Mouse (Mus musculus) lung, adult 2 months (tissue): ENCODE measurements at regions not wholly inside any gene's neighbourhood (a gene's known extent, or its start where the extent isn't known, plus 50 kb on each side); places are given as distances from the start of the nearest gene placed in this dataset.

ENCODE experiments used
- DNase-seq: peaks from one replicate; pipeline ENCODE4 v3.0.0; 2022
- H3K4me1 ChIP-seq: fragments of 200-500 bp; 2 replicates; pipeline ENCODE4 v1.6.1; 2011; ENCODE audit warnings: low read length; ENCODE audit not compliant: control insufficient read depth, insufficient read depth
- H3K4me3 ChIP-seq: fragments of 200-500 bp; replicated peaks from 2 replicates; pipeline ENCODE3; 2011; ENCODE audit warnings: low read depth, mild to moderate bottlenecking, control low read depth, low read length; ENCODE audit errors: extremely low read depth
- CTCF ChIP-seq: fragments of 200-500 bp; IDR thresholded peaks from 2 replicates; pipeline ENCODE4 v1.5.1; 2011; ENCODE audit warnings: mild to moderate bottlenecking, low read length, control low read depth; ENCODE audit not compliant: insufficient read depth
- POLR2A ChIP-seq: fragments of 200-500 bp; IDR thresholded peaks from 2 replicates; pipeline ENCODE4 v1.6.1; 2011; ENCODE audit warnings: low read depth, mild to moderate bottlenecking, control low read depth, low read length, borderline replicate concordance; ENCODE audit errors: extremely low read depth
- WGBS: fragments of 180-500 bp; shearing (Covaris S2); methylation state at CpG from one replicate; pipeline ENCODE4 v1.1.7; 2018; 5-methylcytosine and 5-hydroxymethylcytosine counted together

DNA sequence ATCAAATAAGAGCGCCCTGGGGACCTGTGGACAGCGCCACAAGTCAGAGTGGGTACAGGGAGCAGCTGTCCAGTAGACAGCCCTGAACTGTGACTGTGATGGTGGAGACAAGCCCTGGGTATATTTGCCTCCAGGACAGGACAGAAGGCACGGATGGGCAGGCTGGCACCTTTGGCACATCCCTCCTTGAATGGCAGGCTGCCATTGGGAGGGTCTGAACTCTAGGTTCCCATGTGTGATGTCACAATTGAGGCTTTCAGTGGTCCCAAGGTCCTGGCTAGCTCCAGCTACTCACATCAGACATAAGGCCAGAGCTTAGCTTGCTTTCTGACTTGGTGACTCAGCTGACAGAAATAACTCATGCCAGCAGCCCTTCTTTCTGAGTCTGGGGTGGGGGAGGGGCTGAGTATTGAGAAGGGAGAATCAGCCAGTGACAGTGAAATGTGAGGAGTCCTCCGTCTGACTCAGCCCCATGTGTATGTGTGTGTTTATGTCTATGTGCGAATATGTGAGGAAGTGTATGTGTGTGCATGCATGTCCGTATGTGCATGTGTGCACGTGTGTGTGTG lies 91.2 kb upstream of the Tpm1 start:
- WGBS, result 56% methylated on average over 7 of the region's 7 CpGs
- H3K4me3 ChIP-seq, result no peak overlapping the region
- DNase-seq, result no peak
- TF ChIP-seq POLR2A, result no peak
- TF ChIP-seq CTCF, result no peak
- H3K4me1 ChIP-seq, result no peaks in the 10 kb centered on the region

DNA sequence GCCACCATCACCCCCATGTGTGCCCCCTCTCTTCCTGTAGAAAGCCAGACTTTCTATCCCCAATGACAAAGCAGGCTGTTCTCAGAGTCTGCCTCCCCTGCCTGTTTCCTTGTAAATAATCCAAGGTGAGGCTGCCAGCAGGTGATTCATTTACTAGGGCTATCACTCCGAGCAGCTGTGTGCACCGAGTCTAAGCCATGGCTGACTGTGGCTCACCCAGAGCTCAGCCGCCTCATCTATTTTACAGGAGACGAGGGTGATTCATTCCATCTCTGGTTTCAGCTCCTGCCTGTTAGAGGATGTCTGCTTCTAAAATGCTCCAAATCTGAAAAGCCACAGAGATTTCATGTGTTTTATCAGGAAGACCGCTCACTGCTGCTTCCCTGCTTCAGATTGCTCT lies 88.5 kb upstream of the Tpm1 start:
- no peak for TF ChIP-seq CTCF
- no peak for TF ChIP-seq POLR2A
- H3K4me3 ChIP-seq, result no peak overlapping the region
- H3K4me1 ChIP-seq, result no peaks in the 10 kb centered on the region
- 59% methylated on average over 5 of the region's 5 CpGs for WGBS
- DNase-seq, result no peak

- DNase-seq, result no peak
- no peak for TF ChIP-seq POLR2A
- TF ChIP-seq CTCF, result no peak
- Histone ChIP-seq H3K4me1 (no peaks in the 10 kb centered on the region), H3K4me3 (no peak overlapping the region)
- WGBS, result 66% methylated on average over 4 of the region's 4 CpGs
These were observed 87.9 kb upstream of the Tpm1 start for GRCm38 (mm10) chr9:67137141-67137540.

- no peaks in the 10 kb centered on the region for H3K4me1 ChIP-seq
- WGBS, result 88% methylated on average over 6 of the region's 6 CpGs
- no peak for TF ChIP-seq POLR2A
- no peak for TF ChIP-seq CTCF
- no peak overlapping the region for H3K4me3 ChIP-seq
- DNase-seq, result no peak
These were observed 87.0 kb upstream of the Tpm1 start for GRCm38 (mm10) chr9:67136166-67136565.

DNA sequence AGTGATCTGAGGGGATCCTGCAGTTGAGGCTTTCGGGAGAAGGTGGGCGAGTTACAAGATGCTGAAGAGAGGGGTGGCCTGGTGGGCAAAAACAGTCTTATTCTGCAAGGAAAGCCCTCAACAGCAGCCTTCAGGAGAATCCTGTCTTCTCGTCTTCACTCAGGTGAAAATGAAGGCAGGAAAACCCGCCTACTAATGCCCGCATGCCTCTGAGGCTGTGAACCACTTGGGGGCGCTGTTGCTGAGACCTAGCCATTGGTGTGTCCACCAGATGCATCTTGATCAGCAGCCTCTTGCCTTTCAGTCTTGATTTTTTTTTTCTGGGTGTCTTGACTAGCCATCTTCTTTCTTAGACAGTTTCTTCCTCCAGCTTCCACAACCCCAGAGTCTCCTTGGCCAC lies 85.2 kb upstream of the Tpm1 start:
- DNase-seq, result no peak
- Histone ChIP-seq H3K4me1 (no peaks in the 10 kb centered on the region), H3K4me3 (no peak overlapping the region)
- TF ChIP-seq POLR2A, result no peak
- no peak for TF ChIP-seq CTCF
- 75% methylated on average over 6 of the region's 6 CpGs for WGBS

DNA sequence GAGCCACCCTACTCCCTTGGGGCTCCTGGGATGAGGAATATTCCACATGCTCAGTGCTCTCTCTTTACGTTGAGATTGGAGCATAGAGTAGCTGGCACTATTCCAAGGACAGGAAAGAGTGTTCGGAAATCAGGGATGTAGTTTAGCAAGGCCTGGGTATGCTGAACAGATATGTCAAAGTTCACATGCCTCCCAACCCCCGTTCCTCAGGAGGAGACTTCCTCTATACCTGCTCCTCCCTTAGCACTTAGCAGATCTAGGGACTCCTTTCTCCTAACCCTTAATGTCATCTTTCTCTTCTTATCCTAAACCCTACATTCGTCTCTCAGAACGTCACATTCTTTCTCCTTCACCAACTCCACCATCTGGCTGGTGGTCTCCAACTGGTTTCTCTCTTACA lies 83.2 kb upstream of the Tpm1 start:
- 56% methylated on average over 5 of the region's 5 CpGs for WGBS
- H3K4me1 ChIP-seq, result no peaks in the 10 kb centered on the region
- DNase-seq, result no peak
- H3K4me3 ChIP-seq, result no peak overlapping the region
- TF ChIP-seq CTCF (no peak), POLR2A (no peak)

- no peak for DNase-seq
- Histone ChIP-seq H3K4me1 (no peaks in the 10 kb centered on the region), H3K4me3 (no peak overlapping the region)
- TF ChIP-seq POLR2A, result no peak
- no peak for TF ChIP-seq CTCF
- 75% methylated on average over 8 of the region's 8 CpGs for WGBS
These were observed 81.7 kb upstream of the Tpm1 start for GRCm38 (mm10) chr9:67130730-67131440.

DNA sequence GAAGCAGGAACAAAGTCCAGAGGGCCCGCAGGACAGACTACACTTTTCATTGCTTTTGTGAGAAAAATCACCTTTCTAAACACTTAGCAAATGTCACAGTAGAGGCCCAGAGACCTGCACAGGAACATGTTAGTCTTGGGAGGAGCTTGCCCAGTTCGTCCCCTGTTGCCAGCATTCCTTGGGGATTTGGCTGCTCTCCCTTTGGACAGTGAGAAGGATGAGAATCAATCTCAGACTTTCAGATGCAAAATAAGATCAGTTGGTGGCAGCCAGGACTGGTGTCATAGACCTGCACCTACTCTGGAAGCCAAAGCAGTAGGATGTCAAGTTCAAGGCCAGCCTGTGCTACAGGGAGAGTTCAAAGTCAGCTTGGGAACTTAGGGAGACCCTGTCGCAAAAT lies 80.7 kb upstream of the Tpm1 start:
- DNase-seq, result no peak
- TF ChIP-seq POLR2A (no peak), CTCF (no peak)
- Histone ChIP-seq H3K4me3 (no peak overlapping the region), H3K4me1 (no peaks in the 10 kb centered on the region)
- 86% methylated on average over 3 of the region's 3 CpGs for WGBS

GRCm38 (mm10) chr9:67129095-67129494 lies 79.9 kb upstream of the Tpm1 start:
- 96% methylated on average over 3 of the region's 3 CpGs for WGBS
- DNase-seq, result no peak
- H3K4me3 ChIP-seq, result no peak overlapping the region
- TF ChIP-seq POLR2A, result no peak
- TF ChIP-seq CTCF, result no peak
- no peaks in the 10 kb centered on the region for H3K4me1 ChIP-seq

GRCm38 (mm10) chr9:67121691-67122090 lies 72.5 kb upstream of the Tpm1 start:
- no peak for TF ChIP-seq CTCF
- no peak for TF ChIP-seq POLR2A
- WGBS, result 74% methylated on average over 7 of the region's 7 CpGs
- Histone ChIP-seq H3K4me3 (no peak overlapping the region), H3K4me1 (no peaks in the 10 kb centered on the region)
- DNase-seq, result no peak
